Mouse (Mus musculus): ENCODE results near the gene Zfpm1. TPM values are rescaled to one million over a fixed set of nuclear protein-coding genes. Genes with fewer than 3 reads are reported as not detected.
A peak's percentile ranks its signal among the peaks of the same experiment; 100 is the strongest.

Gene Zfpm1
- polyA plus RNA-seq, 1 experiment from 2014 or later: 28.4 TPM

DNA sequence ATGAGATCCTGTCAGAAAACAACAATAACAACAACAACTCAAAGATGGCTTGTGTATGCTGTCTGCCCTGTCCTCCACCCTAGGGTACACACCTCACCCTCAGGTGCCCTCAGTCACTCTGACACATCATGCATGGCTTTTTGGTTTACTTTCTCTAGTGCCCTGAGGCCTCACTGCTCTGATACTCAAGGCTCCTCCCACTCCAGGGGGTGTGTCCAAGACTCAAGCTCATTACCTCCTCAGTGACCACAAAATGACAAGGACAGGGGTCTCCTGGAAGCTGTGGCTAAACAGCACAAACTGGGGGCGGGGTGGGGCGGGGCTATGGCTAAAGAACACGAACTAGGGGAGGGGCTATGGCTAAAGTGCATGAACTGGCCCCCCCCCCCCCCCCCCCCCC, 22.1 kb downstream of the Zfpm1 start:
- no peaks in the 10 kb centered on the region for H3K9me3 ChIP-seq (replicated peaks)
- H3K4me2 ChIP-seq: peak overlapping the region; percentile 97
- 7% methylated on average over 3 of the region's 3 CpGs for WGBS (ENCODE audit: insufficient replicate concordance)
- H3K27me3 ChIP-seq (replicated peaks): no peaks in the 10 kb centered on the region
- ATAC-seq: peak; percentile 47
- H3K9ac ChIP-seq: peak overlapping the region; percentile 61
- peak overlapping the region; percentile 97 for H3K27ac ChIP-seq
- H3K4me1 ChIP-seq: peaks cover 100% of the 10 kb centered on the region
- no peak overlapping the region for H3K4me3 ChIP-seq
- peaks cover 98% of the 10 kb centered on the region for H3K36me3 ChIP-seq

- H3K4me2 ChIP-seq: peak overlapping the region; percentile 64
- H3K9ac ChIP-seq: peak overlapping the region; percentile 71
- H3K27ac ChIP-seq: peak overlapping the region; percentile 97
- 39% methylated on average over 26 of the region's 26 CpGs for WGBS (ENCODE audit: insufficient replicate concordance)
- H3K4me1 ChIP-seq: peaks cover 100% of the 10 kb centered on the region
- peaks cover 96% of the 10 kb centered on the region for H3K36me3 ChIP-seq
- no peaks in the 10 kb centered on the region for H3K27me3 ChIP-seq (replicated peaks)
- no peak for ATAC-seq
- H3K4me3 ChIP-seq: 0 out of 2 replicates have a peak overlapping the region, but pooled peaks have one; percentile 3
- H3K9me3 ChIP-seq (replicated peaks): no peaks in the 10 kb centered on the region
Observed at GRCm38 (mm10) chr8:122306660-122307399, 24.9 kb downstream of the Zfpm1 start.

GRCm38 (mm10) chr8:122307836-122308235, 25.9 kb downstream of the Zfpm1 start:
- Histone ChIP-seq H3K27me3 (replicated peaks) (no peaks in the 10 kb centered on the region), H3K4me3 (no peak overlapping the region), H3K9ac (peak overlapping the region; percentile 71), H3K9me3 (replicated peaks) (no peaks in the 10 kb centered on the region), H3K27ac (peak overlapping the region; percentile 97), H3K36me3 (peaks cover 96% of the 10 kb centered on the region), H3K4me2 (peak overlapping the region; percentile 64), H3K4me1 (peaks cover 100% of the 10 kb centered on the region)
- ATAC-seq: no peak
- 70% methylated on average over 8 of the region's 8 CpGs for WGBS (ENCODE audit: insufficient replicate concordance)

- peak; percentile 87 for ATAC-seq
- H3K4me1 ChIP-seq: peaks cover 100% of the 10 kb centered on the region
- 1% methylated on average over 12 of the region's 12 CpGs for WGBS (ENCODE audit: insufficient replicate concordance)
- H3K27me3 ChIP-seq (replicated peaks): no peaks in the 10 kb centered on the region
- H3K9ac ChIP-seq: peak overlapping the region; percentile 76
- H3K4me3 ChIP-seq: peak overlapping the region; percentile 31
- H3K36me3 ChIP-seq: peaks cover 98% of the 10 kb centered on the region
- peak overlapping the region; percentile 64 for H3K4me2 ChIP-seq
- H3K9me3 ChIP-seq (replicated peaks): no peaks in the 10 kb centered on the region
- H3K27ac ChIP-seq: peak overlapping the region; percentile 97
Observed at GRCm38 (mm10) chr8:122309272-122309671, 27.3 kb downstream of the Zfpm1 start.

- Histone ChIP-seq H3K4me2 (peak overlapping the region; percentile 49), H3K9me3 (replicated peaks) (no peaks in the 10 kb centered on the region), H3K4me1 (peaks cover 100% of the 10 kb centered on the region), H3K27me3 (replicated peaks) (no peaks in the 10 kb centered on the region), H3K36me3 (peaks cover 98% of the 10 kb centered on the region), H3K9ac (peak overlapping the region; percentile 76), H3K4me3 (no peak overlapping the region), H3K27ac (peak overlapping the region; percentile 97)
- ATAC-seq: no peak
- WGBS (ENCODE audit: insufficient replicate concordance): 83% methylated on average over 2 of the region's 2 CpGs
Observed at GRCm38 (mm10) chr8:122311115-122311514, 29.2 kb downstream of the Zfpm1 start.

DNA sequence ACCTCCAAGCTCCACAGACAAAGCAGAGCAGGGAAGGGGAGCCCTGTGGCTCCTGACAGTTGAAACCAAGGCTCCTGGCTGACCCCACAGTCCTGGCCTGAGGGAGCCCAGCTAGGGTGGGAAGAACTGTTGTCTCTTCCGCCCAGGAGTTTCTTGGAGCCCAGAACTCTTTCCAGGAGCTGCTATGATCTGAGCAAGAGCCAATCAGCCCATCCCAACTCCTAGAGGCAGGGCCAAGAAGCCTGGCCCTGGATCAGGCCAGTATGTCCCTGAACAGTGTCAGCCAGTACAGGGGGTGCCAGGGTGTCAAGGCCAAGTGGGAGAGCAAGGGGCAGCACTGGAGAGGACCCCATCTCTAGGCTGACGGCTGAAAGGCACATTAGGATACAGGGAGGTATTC, 30.6 kb downstream of the Zfpm1 start:
- Histone ChIP-seq H3K36me3 (peaks cover 98% of the 10 kb centered on the region), H3K4me3 (no peak overlapping the region), H3K9me3 (replicated peaks) (no peaks in the 10 kb centered on the region), H3K4me1 (peaks cover 100% of the 10 kb centered on the region), H3K4me2 (peak overlapping the region; percentile 49), H3K9ac (peak overlapping the region; percentile 76), H3K27me3 (replicated peaks) (no peaks in the 10 kb centered on the region), H3K27ac (peak overlapping the region; percentile 97)
- WGBS (ENCODE audit: insufficient replicate concordance): 35% methylated on average over 2 of the region's 2 CpGs
- ATAC-seq: no peak

DNA sequence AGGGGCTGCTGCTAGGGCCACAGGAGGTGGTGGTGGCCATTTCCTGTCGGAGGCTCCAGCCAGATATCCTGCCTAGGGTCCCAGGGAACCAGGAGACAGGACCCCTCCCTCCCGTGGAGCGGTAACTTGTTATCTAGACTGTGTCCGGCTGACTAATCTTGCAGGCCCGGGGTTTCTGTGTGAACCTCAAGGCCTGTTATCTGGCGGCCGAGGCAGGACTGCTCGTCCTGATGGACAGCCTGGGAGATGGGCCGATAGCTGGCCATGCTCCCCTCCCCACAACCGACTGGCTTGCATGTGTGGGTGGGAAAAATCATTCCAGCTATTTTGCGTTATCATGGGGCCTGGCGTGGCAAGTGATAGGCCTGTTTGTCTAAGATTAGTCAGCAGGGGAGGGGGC, 31.4 kb downstream of the Zfpm1 start:
- H3K4me2 ChIP-seq: peak overlapping the region; percentile 49
- no peaks in the 10 kb centered on the region for H3K9me3 ChIP-seq (replicated peaks)
- H3K4me3 ChIP-seq: peak overlapping the region; percentile 4; the same call in 1 of the 2 replicates
- no peaks in the 10 kb centered on the region for H3K27me3 ChIP-seq (replicated peaks)
- H3K27ac ChIP-seq: peak overlapping the region; percentile 97
- H3K9ac ChIP-seq: peak overlapping the region; percentile 76
- peaks cover 98% of the 10 kb centered on the region for H3K36me3 ChIP-seq
- 4% methylated on average over 12 of the region's 12 CpGs for WGBS (ENCODE audit: insufficient replicate concordance)
- ATAC-seq: peak; percentile 61
- H3K4me1 ChIP-seq: peaks cover 100% of the 10 kb centered on the region

GRCm38 (mm10) chr8:122314899-122315496, 33.1 kb downstream of the Zfpm1 start:
- H3K27ac ChIP-seq: peak overlapping the region; percentile 97
- H3K4me2 ChIP-seq: peak overlapping the region; percentile 34
- 24% methylated on average over 13 of the region's 13 CpGs for WGBS (ENCODE audit: insufficient replicate concordance)
- no peaks in the 10 kb centered on the region for H3K27me3 ChIP-seq (replicated peaks)
- no peaks in the 10 kb centered on the region for H3K9me3 ChIP-seq (replicated peaks)
- no peak overlapping the region for H3K4me3 ChIP-seq
- H3K4me1 ChIP-seq: peaks cover 100% of the 10 kb centered on the region
- peaks cover 100% of the 10 kb centered on the region for H3K36me3 ChIP-seq
- ATAC-seq: no peak
- peak overlapping the region; percentile 76 for H3K9ac ChIP-seq

GRCm38 (mm10) chr8:122316402-122316801, 34.5 kb downstream of the Zfpm1 start:
- H3K27ac ChIP-seq: peak overlapping the region; percentile 97
- H3K4me3 ChIP-seq: no peak overlapping the region
- WGBS (ENCODE audit: insufficient replicate concordance): 45% methylated on average over 2 of the region's 2 CpGs
- peaks cover 99% of the 10 kb centered on the region for H3K36me3 ChIP-seq
- H3K27me3 ChIP-seq (replicated peaks): no peaks in the 10 kb centered on the region
- H3K4me1 ChIP-seq: peaks cover 100% of the 10 kb centered on the region
- peak overlapping the region; percentile 17; the same call in 1 of the 2 replicates for H3K4me2 ChIP-seq
- ATAC-seq: no peak
- no peaks in the 10 kb centered on the region for H3K9me3 ChIP-seq (replicated peaks)
- H3K9ac ChIP-seq: peak overlapping the region; percentile 76

- Histone ChIP-seq H3K9ac (peak overlapping the region; percentile 76), H3K27ac (peak overlapping the region; percentile 97), H3K9me3 (replicated peaks) (no peaks in the 10 kb centered on the region), H3K36me3 (peaks cover 95% of the 10 kb centered on the region), H3K4me3 (peak overlapping the region; percentile 3; the same call in 1 of the 2 replicates), H3K27me3 (replicated peaks) (no peaks in the 10 kb centered on the region), H3K4me1 (peaks cover 100% of the 10 kb centered on the region), H3K4me2 (peak overlapping the region; percentile 47)
- ATAC-seq: peak; percentile 0; the same call in 1 of the 2 replicates
- WGBS (ENCODE audit: insufficient replicate concordance): 13% methylated on average over 8 of the region's 8 CpGs
Observed at GRCm38 (mm10) chr8:122317918-122318475, 36.1 kb downstream of the Zfpm1 start.

GRCm38 (mm10) chr8:122319045-122319707, 37.2 kb downstream of the Zfpm1 start:
- no peaks in the 10 kb centered on the region for H3K9me3 ChIP-seq (replicated peaks)
- WGBS (ENCODE audit: insufficient replicate concordance): 26% methylated on average over 11 of the region's 11 CpGs
- no peak overlapping the region for H3K4me3 ChIP-seq
- H3K27ac ChIP-seq: peak overlapping the region; percentile 97
- no peaks in the 10 kb centered on the region for H3K27me3 ChIP-seq (replicated peaks)
- peaks cover 93% of the 10 kb centered on the region for H3K36me3 ChIP-seq
- peak overlapping the region; percentile 76 for H3K9ac ChIP-seq
- H3K4me2 ChIP-seq: peak overlapping the region; percentile 47
- H3K4me1 ChIP-seq: peaks cover 100% of the 10 kb centered on the region
- no peak for ATAC-seq

Data from liver, embryonic 12.5 days (tissue).